Comparison of ENCODE assay signal across 34 mouse cellular contexts in genomic region chr6:116643881-116644280, GRCm38 (mm10). TPM values are rescaled to one million over a fixed set of nuclear protein-coding genes. Genes with fewer than 3 reads are reported as not detected.
DNase-seq lines count a peak whose midpoint lies in the region; ATAC-seq and TF ChIP-seq lines count a peak whose summit lies in the region.
"Had no signal": no experiment of that assay in that cellular context is flagged by ENCODE, and none has a peak within 500 bp of the region (broad histone marks: within the 10 kb centered on the region; RNA-seq: fewer than 3 reads in every experiment).

No protein-coding gene starts in this region.

- TF ChIP-seq CTCF in lung, postnatal 0 days (IDR thresholded peaks at IDR 0.05) = no peak
- no peak for TF ChIP-seq CTCF in intestine, postnatal 0 days (IDR thresholded peaks at IDR 0.05; ENCODE audit: low read depth)

- H3K4me2 ChIP-seq in heart, embryonic 11.5 days = no peak overlapping the region
- H3K4me2 ChIP-seq in lung, postnatal 0 days (replicated peaks; ENCODE audit: low read depth, low read length) = no peak overlapping the region
- H3K4me2 ChIP-seq in heart, embryonic 16.5 days (ENCODE audit: low read depth, low read length) = no peak overlapping the region
- H3K4me2 ChIP-seq in intestine, postnatal 0 days (replicated peaks; ENCODE audit: low read depth) = no peak overlapping the region
- H3K4me2 ChIP-seq: hindbrain, embryonic 14.5 days; limb, embryonic 12.5 days; liver, embryonic 11.5 days; midbrain, embryonic 12.5 days had no signal

- H3K9me3 ChIP-seq in heart, embryonic 11.5 days (replicated peaks; ENCODE audit: control insufficient read depth, low read length) = no peaks in the 10 kb centered on the region
- H3K9me3 ChIP-seq in lung, postnatal 0 days (ENCODE audit: low read length) = no peaks in the 10 kb centered on the region
- H3K9me3 ChIP-seq in heart, embryonic 16.5 days (replicated peaks; ENCODE audit: control insufficient read depth, low read length) = no peaks in the 10 kb centered on the region
- no peaks in the 10 kb centered on the region for H3K9me3 ChIP-seq in intestine, postnatal 0 days (ENCODE audit: control insufficient read depth)
- H3K9me3 ChIP-seq: forebrain, embryonic 10.5 days; limb, embryonic 12.5 days; midbrain, embryonic 12.5 days had no signal

- WGBS in heart, embryonic 11.5 days (ENCODE audit: insufficient replicate concordance) = 53% methylated on average over 4 of the region's 4 CpGs
- WGBS in lung, postnatal 0 days = 40% methylated on average over 4 of the region's 4 CpGs
- WGBS in heart, embryonic 16.5 days = 54% methylated on average over 4 of the region's 4 CpGs
- whole genome bisulfite sequencing in intestine, postnatal 0 days = 52% methylated on average over 4 of the region's 4 CpGs

- DNase-seq in heart, adult 8-10 months (ENCODE audit: low spot score) = no peak
- DNase-seq in lung, postnatal 0 days (ENCODE audit: low spot score) = peak; percentile 22
- no peak for DNase-seq in lung, postnatal 10 days
- DNase-seq: adrenal gland, adult 2 months; B cell, adult 2 months; cerebellum, adult 11-12 months; cerebellum, postnatal 10 days; gastrocnemius, postnatal 25 days; kidney, adult 9 months; layer of hippocampus, postnatal 36 days; liver, postnatal 0 days; right cerebral cortex, postnatal 14 days had no signal

- H3K27me3 ChIP-seq in heart, embryonic 11.5 days (ENCODE audit: control insufficient read depth, insufficient read depth, low read length) = no peaks in the 10 kb centered on the region
- no peaks in the 10 kb centered on the region for H3K27me3 ChIP-seq in lung, postnatal 0 days (replicated peaks; ENCODE audit: insufficient read depth, low read length)
- H3K27me3 ChIP-seq in heart, embryonic 16.5 days (ENCODE audit: control insufficient read depth, insufficient read depth, low read length) = no peaks in the 10 kb centered on the region
- H3K27me3 ChIP-seq in intestine, postnatal 0 days (replicated peaks; ENCODE audit: control insufficient read depth, insufficient read depth, low read length) = no peaks in the 10 kb centered on the region
- H3K27me3 ChIP-seq: CH12.LX; limb, embryonic 12.5 days; midbrain, embryonic 12.5 days had no signal

- peaks cover 13% of the 10 kb centered on the region for H3K4me1 ChIP-seq in heart, embryonic 11.5 days (ENCODE audit: control insufficient read depth, insufficient read depth, low read length)
- H3K4me1 ChIP-seq in lung, postnatal 0 days (ENCODE audit: insufficient read depth, low read depth, low read length) = peaks cover 15% of the 10 kb centered on the region; the same call in 1 of the 2 replicates
- peaks cover 45% of the 10 kb centered on the region for H3K4me1 ChIP-seq in heart, embryonic 16.5 days (ENCODE audit: control insufficient read depth, insufficient read depth, low read length)
- H3K4me1 ChIP-seq in intestine, postnatal 0 days (replicated peaks; ENCODE audit: control insufficient read depth, insufficient read depth, low read length) = 0 out of 2 replicates have a peak, but pooled peaks cover 4% of the 10 kb centered on the region
- H3K4me1 ChIP-seq: forebrain, embryonic 10.5 days; limb, embryonic 12.5 days; midbrain, embryonic 12.5 days had no signal

- H3K4me3 ChIP-seq in heart, embryonic 11.5 days (ENCODE audit: low read depth, low read length) = no peak overlapping the region
- H3K4me3 ChIP-seq in lung, postnatal 0 days (ENCODE audit: low read depth, low read length) = no peak overlapping the region
- H3K4me3 ChIP-seq in heart, embryonic 16.5 days (ENCODE audit: low read length) = no peak overlapping the region
- H3K4me3 ChIP-seq in intestine, postnatal 0 days (ENCODE audit: low read depth, low read length) = no peak overlapping the region
- H3K4me3 ChIP-seq: forebrain, embryonic 10.5 days; limb, embryonic 12.5 days; midbrain, embryonic 12.5 days had no signal

- no peak for ATAC-seq in heart, embryonic 11.5 days (replicated peaks; ENCODE audit: insufficient number of reproducible peaks, low FRiP score, low TSS enrichment)
- ATAC-seq in lung, postnatal 0 days = peak; percentile 29
- ATAC-seq in heart, embryonic 16.5 days (replicated peaks; ENCODE audit: extremely low read depth, insufficient read depth, low FRiP score) = no peak; the same call in 1 of the 2 replicates
- ATAC-seq in megakaryocyte progenitor cell, adult 5-6 weeks (replicated peaks; ENCODE audit: poor library complexity) = no peak
- no peak for ATAC-seq in intestine, postnatal 0 days
- ATAC-seq: forebrain, embryonic 16.5 days; inflammation-experienced regulatory T-cells, adult 6 months had no signal

- no peaks in the 10 kb centered on the region for H3K36me3 ChIP-seq in heart, embryonic 11.5 days (ENCODE audit: control insufficient read depth, insufficient read depth, low read length)
- no peaks in the 10 kb centered on the region for H3K36me3 ChIP-seq in lung, postnatal 0 days (ENCODE audit: insufficient read depth, low read length)
- H3K36me3 ChIP-seq in heart, embryonic 16.5 days (ENCODE audit: control insufficient read depth, insufficient read depth) = no peaks in the 10 kb centered on the region
- no peaks in the 10 kb centered on the region; the same call in 1 of the 2 replicates for H3K36me3 ChIP-seq in intestine, postnatal 0 days (ENCODE audit: control insufficient read depth, insufficient read depth)
- H3K36me3 ChIP-seq: forebrain, embryonic 10.5 days; G1E; limb, embryonic 12.5 days had no signal

- peak overlapping the region; percentile 58; the same call in 1 of the 2 replicates for H3K27ac ChIP-seq in heart, embryonic 11.5 days (ENCODE audit: low read depth, low read length)
- peak overlapping the region; percentile 61 for H3K27ac ChIP-seq in lung, postnatal 0 days (ENCODE audit: low read length)
- peak overlapping the region; percentile 78 for H3K27ac ChIP-seq in heart, embryonic 16.5 days (ENCODE audit: low read length)
- no peak overlapping the region for H3K27ac ChIP-seq in intestine, postnatal 0 days (ENCODE audit: low read depth, low read length)
- H3K27ac ChIP-seq: forebrain, embryonic 10.5 days; hindbrain, embryonic 14.5 days; limb, embryonic 12.5 days; macrophage; midbrain, embryonic 12.5 days had no signal

- H3K9ac ChIP-seq in heart, embryonic 11.5 days (ENCODE audit: low read depth, low read length) = no peak overlapping the region
- H3K9ac ChIP-seq in lung, postnatal 0 days (replicated peaks; ENCODE audit: low read depth) = no peak overlapping the region
- no peak overlapping the region for H3K9ac ChIP-seq in heart, embryonic 16.5 days (ENCODE audit: low read length)
- no peak overlapping the region for H3K9ac ChIP-seq in intestine, postnatal 0 days (ENCODE audit: low read depth, low read length)
- H3K9ac ChIP-seq: hindbrain, embryonic 14.5 days; limb, embryonic 12.5 days; liver, postnatal 0 days; midbrain, embryonic 12.5 days had no signal

- TF ChIP-seq EP300 in lung, postnatal 0 days (IDR thresholded peaks at IDR 0.05) = no peak

RNA-seq across cellular contexts. Expression of gene Depp1, which starts 6.5 kb away (rescaled TPM):
- 4.1 and 5.9 TPM in 2 replicates for polyA plus RNA-seq in heart, embryonic 11.5 days (2014; fragmentation: Nextera tagmentation; extraction: Ambion mirVana)
- total RNA-seq in heart, adult 8-10 months (2022) = 10 to 100 TPM; 32.2 to 58.5 (median 41.2) TPM
- 79.3 and 86.1 TPM in 2 replicates for polyA plus RNA-seq in lung, postnatal 0 days (2015; fragmentation: Nextera tagmentation; extraction: Ambion mirVana)
- 65.7 and 68.9 TPM in 2 replicates for polyA plus RNA-seq in heart, embryonic 16.5 days (2015; fragmentation: Nextera tagmentation; extraction: Ambion mirVana)
- total RNA-seq in megakaryocyte progenitor cell, adult 5-6 weeks (2015) = 0.44 TPM in 1 of 2 replicates, not detected in the other
- total RNA-seq in megakaryocyte progenitor cell, adult 5-6 weeks (2017) = 0.08 TPM in 1 of 2 replicates, not detected in the other
- polyA plus RNA-seq in intestine, postnatal 0 days (2015; fragmentation: Nextera tagmentation; extraction: Ambion mirVana) = 11.2 and 13.0 TPM in 2 replicates
- total RNA-seq: G1E; neutrophil, adult 5-6 weeks had no signal
- polyA plus RNA-seq: G1E; inflammation-experienced regulatory T-cells, adult 6 months had no signal

RNA-seq across cellular contexts. Expression of gene Zfp422, which starts 15.1 kb away (rescaled TPM):
- polyA plus RNA-seq in heart, embryonic 11.5 days (2014; fragmentation: Nextera tagmentation; extraction: Ambion mirVana) = 104 and 106 TPM in 2 replicates
- total RNA-seq in heart, adult 8-10 months (2022) = 10 to 100 TPM; 13.6 to 15.5 (median 14.8) TPM
- 58.1 and 64.4 TPM in 2 replicates for polyA plus RNA-seq in lung, postnatal 0 days (2015; fragmentation: Nextera tagmentation; extraction: Ambion mirVana)
- 78.8 and 89.8 TPM in 2 replicates for polyA plus RNA-seq in heart, embryonic 16.5 days (2015; fragmentation: Nextera tagmentation; extraction: Ambion mirVana)
- 129 and 134 TPM in 2 replicates for total RNA-seq in megakaryocyte progenitor cell, adult 5-6 weeks (2015)
- 58.4 and 63.3 TPM in 2 replicates for total RNA-seq in megakaryocyte progenitor cell, adult 5-6 weeks (2017)
- polyA plus RNA-seq in intestine, postnatal 0 days (2015; fragmentation: Nextera tagmentation; extraction: Ambion mirVana) = 41.8 and 43.3 TPM in 2 replicates
- polyA plus RNA-seq: G1E had no signal

RNA-seq across cellular contexts. Expression of gene Rassf4, which starts 29.9 kb away (rescaled TPM):
- polyA plus RNA-seq in heart, embryonic 11.5 days (2014; fragmentation: Nextera tagmentation; extraction: Ambion mirVana) = 5.7 and 6.9 TPM in 2 replicates
- total RNA-seq in heart, adult 8-10 months (2022) = 1 to 10 TPM; 3.7 to 7.0 (median 5.1) TPM
- 9.3 and 10.0 TPM in 2 replicates for polyA plus RNA-seq in lung, postnatal 0 days (2015; fragmentation: Nextera tagmentation; extraction: Ambion mirVana)
- polyA plus RNA-seq in heart, embryonic 16.5 days (2015; fragmentation: Nextera tagmentation; extraction: Ambion mirVana) = 6.2 and 6.5 TPM in 2 replicates
- total RNA-seq in megakaryocyte progenitor cell, adult 5-6 weeks (2015) = 44.9 and 57.1 TPM in 2 replicates
- total RNA-seq in megakaryocyte progenitor cell, adult 5-6 weeks (2017) = 35.8 and 40.9 TPM in 2 replicates
- polyA plus RNA-seq in intestine, postnatal 0 days (2015; fragmentation: Nextera tagmentation; extraction: Ambion mirVana) = 6.4 and 6.7 TPM in 2 replicates
- polyA plus RNA-seq: G1E had no signal

RNA-seq across cellular contexts. Expression of gene Olfr215, which starts 59.9 kb away (rescaled TPM):
- not detected in 2 replicates for polyA plus RNA-seq in heart, embryonic 11.5 days (2014; fragmentation: Nextera tagmentation; extraction: Ambion mirVana)
- not detected for total RNA-seq in heart, adult 8-10 months (2022)
- polyA plus RNA-seq in lung, postnatal 0 days (2015; fragmentation: Nextera tagmentation; extraction: Ambion mirVana) = not detected in 2 replicates
- not detected in 2 replicates for polyA plus RNA-seq in heart, embryonic 16.5 days (2015; fragmentation: Nextera tagmentation; extraction: Ambion mirVana)
- not detected in 2 replicates for total RNA-seq in megakaryocyte progenitor cell, adult 5-6 weeks (2015)
- total RNA-seq in megakaryocyte progenitor cell, adult 5-6 weeks (2017) = not detected in 2 replicates
- polyA plus RNA-seq in intestine, postnatal 0 days (2015; fragmentation: Nextera tagmentation; extraction: Ambion mirVana) = not detected in 2 replicates
- total RNA-seq: adrenal gland, adult 2 months; adrenal gland, postnatal 4 days; CH12.LX; gastrocnemius, postnatal 25 days; heart, postnatal 14 days; layer of hippocampus, adult 8-10 months; layer of hippocampus, postnatal 36 days; left cerebral cortex, postnatal 14 days; neutrophil, adult 5-6 weeks had no signal
- polyA plus RNA-seq: adrenal gland, adult 2 months; cortical plate, adult 2 months; embryonic facial prominence, embryonic 11.5 days; forebrain, embryonic 10.5 days; forebrain, embryonic 16.5 days; G1E; hindbrain, embryonic 14.5 days; inflammation-experienced regulatory T-cells, adult 6 months; limb, embryonic 12.5 days; liver, embryonic 11.5 days; liver, postnatal 0 days; macrophage; midbrain, embryonic 12.5 days; urinary bladder, adult 2 months had no signal
